ENCODE assay signal across 15 mouse cellular contexts in the genomic region with DNA sequence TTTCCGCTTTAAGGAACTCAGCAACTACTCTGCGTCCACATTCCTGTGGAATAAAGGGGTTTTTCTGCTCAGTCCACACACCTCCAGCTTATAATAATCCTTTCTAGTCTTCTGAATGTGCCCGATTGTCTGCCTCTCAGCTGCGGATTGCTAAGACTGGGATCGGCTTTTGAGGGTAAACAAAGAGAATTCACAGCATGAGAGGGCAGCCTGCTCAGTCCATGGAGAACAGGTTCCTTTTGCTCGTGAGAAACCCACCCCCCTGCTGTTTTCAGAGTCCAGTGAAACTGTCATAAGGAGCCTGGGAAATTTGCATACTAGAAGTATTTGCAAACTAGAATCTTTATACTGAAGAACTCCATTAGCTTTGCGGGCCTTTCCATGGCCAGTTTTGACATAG. TPM values are rescaled to one million over a fixed set of nuclear protein-coding genes. Genes with fewer than 3 reads are reported as not detected.
DNase-seq lines count a peak whose midpoint lies in the region; ATAC-seq and TF ChIP-seq lines count a peak whose summit lies in the region.
"Had no signal": no experiment of that assay in that cellular context is flagged by ENCODE, and none has a peak within 500 bp of the region (broad histone marks: within the 10 kb centered on the region; RNA-seq: fewer than 3 reads in every experiment).

No protein-coding gene starts in this region.

- ATAC-seq in heart, embryonic 11.5 days (replicated peaks; ENCODE audit: insufficient number of reproducible peaks, low FRiP score, low TSS enrichment): no peak
- ATAC-seq in hindbrain, embryonic 12.5 days (ENCODE audit: low FRiP score): peak; percentile 33
- no peak for ATAC-seq in midbrain, postnatal 0 days (ENCODE audit: low FRiP score)
- no peak for ATAC-seq in erythroid progenitor cell, adult 5-6 weeks (replicated peaks; ENCODE audit: low FRiP score, poor library complexity, severe bottlenecking)

- WGBS in heart, embryonic 11.5 days (ENCODE audit: insufficient replicate concordance): 88% methylated on average over 7 of the region's 7 CpGs
- 46% methylated on average over 7 of the region's 7 CpGs for WGBS in embryonic facial prominence, embryonic 10.5 days
- 35% methylated on average over 7 of the region's 7 CpGs for WGBS in hindbrain, embryonic 12.5 days
- WGBS in midbrain, postnatal 0 days: 14% methylated on average over 7 of the region's 7 CpGs

- H3K4me1 ChIP-seq in heart, embryonic 11.5 days (ENCODE audit: control insufficient read depth, insufficient read depth, low read length): peaks cover 15% of the 10 kb centered on the region
- peaks cover 67% of the 10 kb centered on the region for H3K4me1 ChIP-seq in embryonic facial prominence, embryonic 10.5 days
- H3K4me1 ChIP-seq in hindbrain, embryonic 12.5 days: peaks cover 59% of the 10 kb centered on the region
- H3K4me1 ChIP-seq in midbrain, postnatal 0 days (ENCODE audit: insufficient read depth, low read length): peaks cover 8% of the 10 kb centered on the region; the same call in 1 of the 2 replicates

- no peaks in the 10 kb centered on the region for H3K9me3 ChIP-seq in heart, embryonic 11.5 days (replicated peaks; ENCODE audit: control insufficient read depth, low read length)
- no peaks in the 10 kb centered on the region for H3K9me3 ChIP-seq in embryonic facial prominence, embryonic 10.5 days
- H3K9me3 ChIP-seq in hindbrain, embryonic 12.5 days (replicated peaks): no peaks in the 10 kb centered on the region
- H3K9me3 ChIP-seq in midbrain, postnatal 0 days (ENCODE audit: low read length): no peaks in the 10 kb centered on the region

- H3K27me3 ChIP-seq in heart, embryonic 11.5 days (ENCODE audit: control insufficient read depth, insufficient read depth, low read length): no peaks in the 10 kb centered on the region
- no peaks in the 10 kb centered on the region for H3K27me3 ChIP-seq in embryonic facial prominence, embryonic 10.5 days (replicated peaks; ENCODE audit: low read depth, poor library complexity, severe bottlenecking)
- no peaks in the 10 kb centered on the region for H3K27me3 ChIP-seq in hindbrain, embryonic 12.5 days
- no peaks in the 10 kb centered on the region for H3K27me3 ChIP-seq in midbrain, postnatal 0 days (ENCODE audit: insufficient read depth, low read length)

- no peak overlapping the region for H3K4me2 ChIP-seq in heart, embryonic 11.5 days
- H3K4me2 ChIP-seq in hindbrain, embryonic 12.5 days (replicated peaks): peak overlapping the region; percentile 9; the same call in 1 of the 2 replicates
- no peak overlapping the region for H3K4me2 ChIP-seq in midbrain, postnatal 0 days (ENCODE audit: low read depth, low read length, poor library complexity, severe bottlenecking)

- H3K4me3 ChIP-seq in heart, embryonic 11.5 days (ENCODE audit: low read depth, low read length): no peak overlapping the region
- H3K4me3 ChIP-seq in embryonic facial prominence, embryonic 10.5 days: peak overlapping the region; percentile 27; the same call in 1 of the 2 replicates
- H3K4me3 ChIP-seq in hindbrain, embryonic 12.5 days: no peak overlapping the region
- H3K4me3 ChIP-seq in midbrain, postnatal 0 days (ENCODE audit: low read depth, low read length): no peak overlapping the region

- DNase-seq in heart, adult 11 months: peak; percentile 65
- DNase-seq in embryonic facial prominence, embryonic 10.5 days (ENCODE audit: low spot score): no peak
- no peak for DNase-seq in midbrain, postnatal 0 days (ENCODE audit: low spot score)
- no peak for DNase-seq in adrenal gland, adult 18-20 months (ENCODE audit: low spot score in 2 of 2)
- DNase-seq in right cerebral cortex, postnatal 4 days: no peak
- DNase-seq: adrenal gland, postnatal 36 days; cerebellum, adult 9-10 months; gastrocnemius, postnatal 25 days; heart, postnatal 14 days; kidney, adult 2 months; right cerebral cortex, adult 18-20 months had no signal

- no peak for TF ChIP-seq CTCF in midbrain, postnatal 0 days (IDR thresholded peaks at IDR 0.05)

- H3K9ac ChIP-seq in heart, embryonic 11.5 days (ENCODE audit: low read depth, low read length): no peak overlapping the region
- H3K9ac ChIP-seq in hindbrain, embryonic 12.5 days: 0 out of 2 replicates have a peak overlapping the region, but pooled peaks have one; percentile 32
- H3K9ac ChIP-seq in midbrain, postnatal 0 days (replicated peaks; ENCODE audit: low read length, poor library complexity, severe bottlenecking): 0 out of 2 replicates have a peak overlapping the region, but pooled peaks have one; percentile 5

- no peaks in the 10 kb centered on the region; the same call in 1 of the 2 replicates for H3K36me3 ChIP-seq in heart, embryonic 11.5 days (ENCODE audit: control insufficient read depth, insufficient read depth, low read length)
- H3K36me3 ChIP-seq in embryonic facial prominence, embryonic 10.5 days (replicated peaks): peaks cover 63% of the 10 kb centered on the region
- peaks cover 34% of the 10 kb centered on the region for H3K36me3 ChIP-seq in hindbrain, embryonic 12.5 days
- H3K36me3 ChIP-seq in midbrain, postnatal 0 days (ENCODE audit: insufficient read depth, low read length): peaks cover 19% of the 10 kb centered on the region

- no peak overlapping the region for H3K27ac ChIP-seq in heart, embryonic 11.5 days (ENCODE audit: low read depth, low read length)
- H3K27ac ChIP-seq in embryonic facial prominence, embryonic 10.5 days (replicated peaks): peak overlapping the region; percentile 75
- H3K27ac ChIP-seq in hindbrain, embryonic 12.5 days: peak overlapping the region; percentile 85
- 0 out of 2 replicates have a peak overlapping the region, but pooled peaks have one; percentile 27 for H3K27ac ChIP-seq in midbrain, postnatal 0 days (ENCODE audit: low read depth, low read length)

RNA-seq across cellular contexts. Expression of a gene that starts 6.0 kb away (rescaled TPM):
- 163 and 177 TPM in 2 replicates for polyA plus RNA-seq in heart, embryonic 11.5 days (2014; fragmentation: Nextera tagmentation; extraction: Ambion mirVana)
- polyA plus RNA-seq in embryonic facial prominence, embryonic 10.5 days (2016; fragmentation: Nextera tagmentation; extraction: Ambion mirVana): 221 and 228 TPM in 2 replicates
- 180 and 190 TPM in 2 replicates for polyA plus RNA-seq in hindbrain, embryonic 12.5 days (2016; fragmentation: Nextera tagmentation; extraction: Ambion mirVana)
- total RNA-seq in midbrain, postnatal 0 days (2014; rRNA removed): 69.2 and 78.1 TPM in 2 replicates
- 187 and 201 TPM in 2 replicates for polyA plus RNA-seq in midbrain, postnatal 0 days (2015; fragmentation: Nextera tagmentation; extraction: Ambion mirVana)
- 100 to 1,000 TPM; 133 to 137 TPM for total RNA-seq in adrenal gland, adult 18-20 months (2021)
- 12.6 and 24.1 TPM in 2 replicates for total RNA-seq in erythroid progenitor cell, adult 5-6 weeks (2015; ENCODE audit: low replicate concordance)
- 16.6 and 30.3 TPM in 2 replicates for total RNA-seq in erythroid progenitor cell, adult 5-6 weeks (2017; ENCODE audit: low replicate concordance)

RNA-seq across cellular contexts. Expression of a gene that starts 10.2 kb away (rescaled TPM):
- 1,505 and 1,518 TPM in 2 replicates for polyA plus RNA-seq in heart, embryonic 11.5 days (2014; fragmentation: Nextera tagmentation; extraction: Ambion mirVana)
- polyA plus RNA-seq in embryonic facial prominence, embryonic 10.5 days (2016; fragmentation: Nextera tagmentation; extraction: Ambion mirVana): 880 and 890 TPM in 2 replicates
- 810 and 835 TPM in 2 replicates for polyA plus RNA-seq in hindbrain, embryonic 12.5 days (2016; fragmentation: Nextera tagmentation; extraction: Ambion mirVana)
- 319 and 329 TPM in 2 replicates for total RNA-seq in midbrain, postnatal 0 days (2014; rRNA removed)
- polyA plus RNA-seq in midbrain, postnatal 0 days (2015; fragmentation: Nextera tagmentation; extraction: Ambion mirVana): 934 and 951 TPM in 2 replicates
- total RNA-seq in adrenal gland, adult 18-20 months (2021): 100 to 1,000 TPM; 595 to 747 TPM
- 520 and 620 TPM in 2 replicates for total RNA-seq in erythroid progenitor cell, adult 5-6 weeks (2015; ENCODE audit: low replicate concordance)
- total RNA-seq in erythroid progenitor cell, adult 5-6 weeks (2017; ENCODE audit: low replicate concordance): 410 and 415 TPM in 2 replicates

RNA-seq across cellular contexts. Expression of a gene that starts 10.4 kb away (rescaled TPM):
- polyA plus RNA-seq in heart, embryonic 11.5 days (2014; fragmentation: Nextera tagmentation; extraction: Ambion mirVana): 12.0 and 12.7 TPM in 2 replicates
- polyA plus RNA-seq in embryonic facial prominence, embryonic 10.5 days (2016; fragmentation: Nextera tagmentation; extraction: Ambion mirVana): 14.8 and 17.3 TPM in 2 replicates
- polyA plus RNA-seq in hindbrain, embryonic 12.5 days (2016; fragmentation: Nextera tagmentation; extraction: Ambion mirVana): 30.0 and 33.0 TPM in 2 replicates
- total RNA-seq in midbrain, postnatal 0 days (2014; rRNA removed): 22.1 and 27.4 TPM in 2 replicates
- 27.7 and 29.4 TPM in 2 replicates for polyA plus RNA-seq in midbrain, postnatal 0 days (2015; fragmentation: Nextera tagmentation; extraction: Ambion mirVana)
- total RNA-seq in adrenal gland, adult 18-20 months (2021): 10 to 100 TPM; 44.1 to 71.4 TPM
- total RNA-seq in erythroid progenitor cell, adult 5-6 weeks (2015; ENCODE audit: low replicate concordance): 4.2 and 14.1 TPM in 2 replicates
- total RNA-seq in erythroid progenitor cell, adult 5-6 weeks (2017; ENCODE audit: low replicate concordance): 8.3 and 16.9 TPM in 2 replicates

RNA-seq across cellular contexts. Expression of a gene that starts 27.8 kb away (rescaled TPM):
- 6.2 and 7.8 TPM in 2 replicates for polyA plus RNA-seq in heart, embryonic 11.5 days (2014; fragmentation: Nextera tagmentation; extraction: Ambion mirVana)
- polyA plus RNA-seq in embryonic facial prominence, embryonic 10.5 days (2016; fragmentation: Nextera tagmentation; extraction: Ambion mirVana): 15.6 and 16.4 TPM in 2 replicates
- 27.6 and 28.8 TPM in 2 replicates for polyA plus RNA-seq in hindbrain, embryonic 12.5 days (2016; fragmentation: Nextera tagmentation; extraction: Ambion mirVana)
- 66.0 and 68.8 TPM in 2 replicates for total RNA-seq in midbrain, postnatal 0 days (2014; rRNA removed)
- polyA plus RNA-seq in midbrain, postnatal 0 days (2015; fragmentation: Nextera tagmentation; extraction: Ambion mirVana): 16.0 and 17.2 TPM in 2 replicates
- 100 to 1,000 TPM; 159 to 181 TPM for total RNA-seq in adrenal gland, adult 18-20 months (2021)
- total RNA-seq in erythroid progenitor cell, adult 5-6 weeks (2015; ENCODE audit: low replicate concordance): not detected in 2 replicates
- not detected in 2 replicates for total RNA-seq in erythroid progenitor cell, adult 5-6 weeks (2017; ENCODE audit: low replicate concordance)

RNA-seq across cellular contexts. Expression of a gene that starts 30.8 kb away (rescaled TPM):
- 0.26 TPM in 1 of 2 replicates, not detected in the other for polyA plus RNA-seq in heart, embryonic 11.5 days (2014; fragmentation: Nextera tagmentation; extraction: Ambion mirVana)
- 0.15 TPM in 1 of 2 replicates, not detected in the other for polyA plus RNA-seq in embryonic facial prominence, embryonic 10.5 days (2016; fragmentation: Nextera tagmentation; extraction: Ambion mirVana)
- 0.20 TPM in 1 of 2 replicates, not detected in the other for polyA plus RNA-seq in hindbrain, embryonic 12.5 days (2016; fragmentation: Nextera tagmentation; extraction: Ambion mirVana)
- total RNA-seq in midbrain, postnatal 0 days (2014; rRNA removed): 0.44 TPM in 1 of 2 replicates, not detected in the other
- not detected in 2 replicates for polyA plus RNA-seq in midbrain, postnatal 0 days (2015; fragmentation: Nextera tagmentation; extraction: Ambion mirVana)
- total RNA-seq in adrenal gland, adult 18-20 months (2021): under 1 TPM; 0.20 to 0.61 TPM
- total RNA-seq in erythroid progenitor cell, adult 5-6 weeks (2015; ENCODE audit: low replicate concordance): not detected in 2 replicates
- not detected in 2 replicates for total RNA-seq in erythroid progenitor cell, adult 5-6 weeks (2017; ENCODE audit: low replicate concordance)
- total RNA-seq: gastrocnemius, postnatal 25 days had no signal
- polyA plus RNA-seq: stomach, embryonic 14.5 days had no signal
